Mouse (Mus musculus) CD4-positive helper T cell, adult 2 months (primary cell): Measurements from ENCODE around the gene Myadm.
A peak's percentile ranks its signal among the peaks of the same experiment; 100 is the strongest.
"Not testable (repeated sequence)": the region's sequence is repeated elsewhere in the genome, so short reads cannot be mapped to it uniquely, and the experiment has no call there.

ENCODE experiments used
- DNase-seq: peaks from one replicate; pipeline ENCODE4 v3.0.0-alpha.2; 2012; ENCODE audit warnings: low read depth, missing footprints, low spot score

Myadm gene

DNA sequence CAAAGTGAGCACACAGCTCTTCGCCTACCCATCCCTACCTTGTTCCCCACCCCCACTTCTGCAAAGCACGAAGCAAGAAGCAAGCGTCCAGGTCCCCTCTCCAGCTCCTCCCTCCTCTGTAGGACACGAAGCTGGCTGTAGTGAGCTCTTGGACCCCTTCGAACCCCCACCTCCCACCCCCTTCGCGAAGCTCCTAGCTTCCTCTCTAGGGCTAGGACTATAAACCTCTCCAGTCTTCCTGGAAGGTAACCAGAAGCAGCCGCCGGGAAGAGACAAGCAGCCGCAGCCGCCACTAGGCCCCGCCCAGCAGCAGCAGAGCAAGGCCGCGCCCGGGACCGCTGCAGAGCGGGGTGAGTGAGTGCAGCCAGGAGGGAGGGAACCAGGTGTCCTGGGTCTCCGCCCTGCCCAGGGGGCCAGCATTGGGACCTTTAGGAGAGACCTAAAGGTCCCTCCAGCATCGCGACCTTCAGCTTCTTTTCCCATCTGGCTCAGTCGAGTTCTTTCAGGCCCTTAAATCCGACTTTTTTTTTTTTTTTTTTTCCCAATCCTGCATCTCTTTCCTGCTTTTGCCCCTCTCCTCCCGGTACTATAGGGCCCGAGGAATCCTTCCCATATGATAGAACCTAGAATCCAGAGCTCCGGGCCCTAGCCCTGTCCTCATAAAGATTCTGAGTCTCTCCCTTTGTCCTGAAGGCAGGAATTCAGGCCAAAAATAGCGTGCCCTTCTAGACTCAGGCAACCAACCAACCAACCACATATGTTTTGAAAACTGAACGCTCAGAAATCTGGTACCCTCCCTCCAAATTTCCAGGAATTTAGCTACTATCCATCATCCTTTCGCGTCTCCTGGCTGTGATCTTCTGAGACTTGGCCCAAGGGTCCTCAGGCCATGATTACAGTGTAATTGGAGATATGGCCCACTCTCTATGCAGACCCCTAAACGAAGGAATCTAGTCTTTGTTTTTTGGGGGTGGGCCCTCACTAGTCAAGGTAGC, at the start of gene Myadm, which contains the start of gene Prkcg:
Gene Myadm, plus strand, starts transcription at position 105 of the 995 bp plus-strand sequence.
Gene Prkcg, plus strand, starts transcription at position 204 of the 995 bp plus-strand sequence.
- peak; percentile 73 for DNase-seq

DNA sequence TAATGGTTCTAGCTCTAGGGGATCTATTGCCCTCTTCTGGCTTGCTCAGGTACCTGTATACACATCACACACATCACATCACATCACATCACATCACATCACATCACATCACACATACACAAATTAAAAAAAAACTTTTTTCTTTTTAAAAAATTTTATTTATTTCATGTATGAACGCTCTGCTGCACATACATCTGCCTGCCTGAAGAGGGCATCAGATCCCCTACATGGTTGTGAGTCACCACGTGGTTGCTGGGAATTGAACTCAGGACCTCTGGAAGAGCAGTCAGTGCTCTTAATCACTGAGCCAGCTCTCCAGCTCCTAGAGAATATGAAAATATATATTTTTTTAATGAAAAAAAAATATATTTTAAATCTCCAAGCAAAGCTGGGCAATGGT, 49.7 kb upstream of the Myadm start:
- no peak for DNase-seq

DNA sequence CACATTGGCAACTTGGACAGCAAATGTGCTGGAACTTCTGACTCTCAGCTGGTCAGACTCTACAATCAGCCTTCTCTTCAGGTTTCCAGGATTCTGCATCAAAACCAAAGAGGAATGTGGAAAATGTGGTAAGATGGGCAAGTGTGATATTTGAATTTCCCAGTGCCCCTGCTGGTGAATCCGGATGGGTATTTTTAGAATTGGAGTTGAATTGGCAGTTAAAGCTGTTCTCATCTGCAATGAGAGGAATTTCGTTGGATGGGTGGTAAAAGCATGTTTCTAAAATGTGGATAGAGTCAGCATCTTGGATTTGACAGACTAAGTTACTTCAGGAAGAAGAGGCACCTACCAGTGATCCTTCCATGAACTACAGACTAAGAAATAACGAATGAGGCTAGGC, 28.2 kb upstream of the Myadm start:
- no peak for DNase-seq

DNA sequence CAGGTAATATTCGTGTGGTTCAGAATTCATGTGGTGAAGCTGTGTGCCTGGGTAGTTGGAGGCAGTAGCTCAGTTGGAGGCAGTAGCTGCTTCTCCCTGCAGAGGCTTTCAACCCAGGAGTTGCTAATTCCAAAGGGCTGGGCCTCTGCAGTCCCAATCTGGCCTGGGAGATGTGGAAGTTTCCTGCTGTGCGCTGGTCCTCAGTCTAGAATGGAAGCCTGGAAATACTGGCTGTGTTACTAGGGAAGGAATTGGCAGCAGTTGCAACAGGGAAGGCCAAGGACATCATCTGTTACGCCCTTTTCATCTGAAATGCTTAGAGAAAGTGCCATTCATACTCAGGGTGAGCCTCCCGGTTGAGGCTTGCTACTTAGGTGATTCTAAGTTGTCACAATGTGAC, 27.4 kb upstream of the Myadm start:
- DNase-seq = no peak

DNA sequence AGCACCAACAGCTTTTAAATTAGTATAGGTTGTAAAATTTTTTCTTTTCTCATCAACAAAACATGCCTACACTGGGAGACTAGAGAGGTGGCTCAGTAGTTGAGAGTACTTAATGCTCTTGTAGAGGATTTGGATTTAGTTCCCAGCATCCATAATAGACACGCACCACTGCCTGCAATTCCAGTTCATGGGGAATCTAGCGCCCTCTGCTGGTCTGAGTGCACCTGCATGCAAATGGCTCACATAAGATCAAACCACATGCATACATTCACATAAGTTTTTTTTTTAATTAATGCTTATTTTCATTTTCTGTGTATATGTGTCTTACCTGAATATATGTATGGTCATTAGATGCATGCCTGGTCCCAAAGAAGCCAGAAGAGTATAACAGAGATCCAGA, 26.1 kb upstream of the Myadm start:
- peak; percentile 13 for DNase-seq

DNA sequence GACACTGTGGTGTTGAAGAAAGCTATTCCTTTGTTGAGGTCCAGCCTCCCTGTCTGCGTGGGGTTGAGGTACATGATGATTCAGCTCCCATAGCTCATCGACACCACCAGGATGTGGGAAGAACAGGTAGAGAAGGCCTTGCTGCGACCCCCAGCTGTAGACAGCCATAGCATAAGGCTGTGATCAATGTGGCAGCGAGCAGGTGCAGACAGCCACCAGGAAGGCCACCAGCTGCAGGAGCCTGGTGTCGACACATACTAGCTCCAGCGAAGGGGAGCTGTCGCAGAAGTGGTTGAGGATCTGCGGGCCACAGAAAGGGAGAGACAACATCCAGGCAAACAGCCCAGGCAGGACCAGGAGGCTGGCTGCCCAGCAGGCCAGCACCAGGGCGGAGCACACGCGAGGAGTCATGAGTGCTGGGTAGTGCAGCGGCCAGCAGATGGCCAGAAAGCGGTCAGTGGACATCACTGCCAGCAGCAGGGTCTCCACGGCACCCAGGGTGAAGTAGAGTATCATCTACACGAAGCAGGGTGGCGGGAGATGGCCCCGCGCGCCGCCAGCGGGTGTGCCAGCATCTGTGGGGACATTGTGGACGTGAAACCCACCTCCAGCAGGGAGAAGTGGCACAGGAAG, 24.4 kb upstream of the Myadm start:
- no peak for DNase-seq

DNA sequence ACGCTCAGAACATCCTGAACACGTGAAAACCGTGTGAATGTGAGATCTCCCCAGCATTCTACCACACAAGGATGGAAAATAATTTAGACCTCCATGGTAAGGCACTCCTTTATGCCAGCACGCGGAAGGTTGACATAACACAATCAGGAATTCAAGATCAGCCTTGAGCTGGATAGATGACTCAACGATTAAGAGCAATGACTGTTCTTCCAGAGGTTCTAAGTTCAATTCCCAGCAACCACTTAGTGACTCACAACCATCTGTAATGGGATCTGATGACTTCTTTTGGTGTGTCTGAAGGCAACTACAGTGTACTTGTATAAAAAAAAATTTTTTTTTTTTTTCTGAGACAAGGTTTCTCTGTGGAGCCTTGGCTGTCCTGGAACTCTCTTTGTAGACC, 23.6 kb upstream of the Myadm start:
- no peak for DNase-seq

DNA sequence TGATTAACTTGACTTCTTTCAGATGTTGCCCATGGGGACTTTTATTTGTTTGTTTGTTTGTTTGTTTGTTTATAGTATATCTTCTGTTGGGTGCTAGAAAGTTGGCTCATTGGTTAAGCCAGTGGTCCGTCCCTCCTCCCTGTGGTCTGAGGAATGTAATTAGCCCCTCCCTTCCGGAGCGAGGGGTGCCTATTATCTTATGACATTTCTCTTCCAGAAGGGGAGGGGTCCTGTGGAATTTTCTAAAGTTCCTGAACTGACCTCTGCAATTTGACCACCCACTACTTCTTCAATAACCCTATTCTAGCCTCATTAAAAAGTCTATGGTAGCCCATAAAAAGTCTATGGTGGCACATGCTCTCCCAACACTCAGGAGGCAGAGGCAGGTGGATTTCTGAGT, 21.6 kb upstream of the Myadm start:
- no peak for DNase-seq

DNA sequence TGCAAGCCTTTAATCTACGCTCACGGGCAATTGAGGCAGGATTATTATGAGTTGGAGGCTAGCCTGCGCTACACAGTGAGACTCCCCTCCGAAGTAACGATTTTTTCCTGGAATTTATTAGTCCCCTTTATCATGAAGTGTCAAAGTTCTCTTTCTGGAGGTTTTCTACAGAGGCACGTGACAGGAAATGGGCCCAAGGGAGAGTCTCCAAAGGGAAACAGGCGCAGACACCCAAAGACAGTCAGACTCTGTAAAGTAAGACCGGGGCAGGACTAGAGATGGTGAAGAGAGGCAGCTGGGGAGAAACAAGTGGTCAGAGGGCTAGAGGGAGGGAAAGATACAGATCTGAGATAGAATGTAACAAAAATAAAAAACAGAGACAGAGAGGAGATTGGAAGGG, 21.0 kb upstream of the Myadm start:
- no peak for DNase-seq

DNA sequence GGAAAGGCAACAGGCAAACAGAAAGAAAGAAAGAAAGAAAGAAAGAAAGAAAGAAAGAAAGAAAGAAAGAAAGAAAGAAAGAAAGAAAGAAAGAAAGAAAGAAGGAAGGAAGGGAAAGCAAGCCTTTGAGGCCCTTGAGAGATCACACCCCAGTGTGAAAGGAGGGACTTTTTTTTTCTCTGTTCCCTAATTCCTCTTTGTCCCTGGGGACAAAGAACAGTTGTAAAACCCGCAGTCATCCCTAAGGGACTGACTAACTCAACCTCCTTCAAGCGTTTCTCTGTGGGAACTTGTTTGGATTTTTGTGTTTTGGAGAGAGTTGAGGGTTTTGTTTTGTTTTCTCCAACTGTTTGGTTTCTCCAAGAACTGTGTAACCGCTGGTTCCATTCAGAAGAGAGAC, 20.6 kb upstream of the Myadm start:
- no peak for DNase-seq

DNA sequence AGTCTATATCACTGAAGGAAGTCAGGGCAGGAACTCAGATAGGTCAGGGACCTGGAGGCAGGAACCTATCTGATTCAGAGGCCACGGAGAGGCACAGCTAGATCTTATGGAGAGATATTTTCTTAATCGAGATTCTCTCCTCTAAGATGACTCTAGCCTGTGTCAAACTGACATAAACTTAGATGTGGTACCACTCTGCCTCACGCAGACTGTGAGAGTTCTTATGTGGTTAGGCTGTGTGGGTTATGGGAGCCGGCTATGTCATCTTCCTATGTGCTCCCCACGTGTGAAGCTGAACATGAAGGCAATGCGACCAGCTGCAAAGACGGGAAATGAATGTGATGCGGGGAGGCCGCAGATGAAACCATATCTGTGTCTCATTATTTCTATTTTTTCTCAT, 16.7 kb upstream of the Myadm start:
- DNase-seq = peak; percentile 64

DNA sequence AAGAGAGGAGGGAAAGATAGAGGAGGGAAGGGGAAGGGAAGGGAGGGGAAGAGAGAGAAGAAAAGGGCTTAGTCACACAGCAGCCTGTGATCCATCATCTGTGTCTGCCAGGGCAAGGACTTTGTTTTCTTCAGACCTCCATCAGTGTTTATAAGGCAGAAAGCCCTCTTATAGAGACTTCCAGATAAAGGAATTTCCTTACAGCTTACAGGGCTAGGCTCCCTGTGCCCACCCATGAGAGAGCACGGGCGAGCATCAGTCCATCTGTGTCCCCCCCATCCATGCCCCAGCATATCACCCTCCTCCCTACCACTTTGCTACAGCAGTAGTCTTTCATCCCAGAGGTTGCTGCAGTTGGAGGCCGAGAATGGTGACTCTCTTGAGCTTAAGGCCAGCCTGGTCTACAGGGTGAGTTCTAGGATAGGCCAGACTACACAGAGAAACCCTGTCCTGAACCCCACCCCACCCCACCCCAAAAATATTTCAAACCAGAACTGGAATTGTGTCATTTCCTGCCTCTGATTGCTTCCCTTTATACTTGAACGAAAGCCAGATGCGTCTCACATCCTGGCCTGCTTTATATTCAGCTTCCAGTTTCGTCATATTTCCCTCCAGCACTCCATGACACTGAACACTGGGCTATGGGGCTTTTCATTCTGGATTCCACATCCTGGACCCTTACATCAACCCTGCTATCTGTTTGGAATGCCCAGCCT, 13.3 kb upstream of the Myadm start:
- DNase-seq = no peak

DNA sequence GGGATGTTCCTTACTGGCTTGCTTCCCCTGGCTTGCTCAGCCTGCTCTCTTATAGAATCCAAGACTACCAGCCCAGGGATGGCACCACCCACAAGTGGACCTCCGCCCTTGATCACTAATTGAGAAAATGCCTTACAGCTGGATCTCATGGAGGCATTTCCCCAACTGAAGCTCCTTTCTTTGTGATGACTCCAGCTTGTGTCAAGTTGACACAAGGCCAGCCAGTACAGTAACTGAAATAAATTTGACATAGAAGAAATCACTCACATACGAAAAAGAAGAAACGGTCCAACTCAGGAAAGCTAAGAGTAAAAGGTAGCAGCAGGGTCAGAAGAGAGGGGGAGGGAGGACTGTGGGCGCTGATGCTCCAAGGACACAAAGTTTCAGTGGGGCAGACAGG, 12.1 kb upstream of the Myadm start:
- DNase-seq = not testable (repeated sequence)

DNA sequence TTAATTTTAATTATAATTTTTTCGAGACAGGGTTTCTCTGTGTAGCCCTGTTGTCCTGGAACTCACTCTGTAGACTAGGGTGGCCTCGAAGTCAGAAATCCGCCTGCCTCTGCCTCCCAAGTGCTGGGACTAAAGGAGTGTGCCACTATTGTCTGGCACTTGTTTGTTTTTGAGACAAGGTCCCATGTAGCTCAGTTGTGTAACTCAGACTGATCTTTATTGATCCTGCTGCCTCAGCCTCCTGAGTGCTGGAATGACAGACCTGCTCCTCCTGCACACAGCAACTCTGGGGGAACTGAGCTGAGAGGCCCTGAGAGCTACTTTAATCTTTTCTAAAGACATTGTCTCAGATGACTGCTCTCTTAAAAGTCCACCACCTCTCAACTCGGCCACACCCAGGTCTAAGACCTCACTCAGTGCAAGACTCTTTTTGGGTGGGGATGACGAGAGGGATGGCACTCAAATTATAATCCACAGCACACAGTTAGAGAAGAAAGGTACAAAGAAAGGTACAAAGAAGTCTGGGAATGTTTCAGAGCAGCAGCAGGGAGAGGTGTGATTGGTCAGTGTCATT, 8.7 kb upstream of the Myadm start:
- no peak for DNase-seq

DNA sequence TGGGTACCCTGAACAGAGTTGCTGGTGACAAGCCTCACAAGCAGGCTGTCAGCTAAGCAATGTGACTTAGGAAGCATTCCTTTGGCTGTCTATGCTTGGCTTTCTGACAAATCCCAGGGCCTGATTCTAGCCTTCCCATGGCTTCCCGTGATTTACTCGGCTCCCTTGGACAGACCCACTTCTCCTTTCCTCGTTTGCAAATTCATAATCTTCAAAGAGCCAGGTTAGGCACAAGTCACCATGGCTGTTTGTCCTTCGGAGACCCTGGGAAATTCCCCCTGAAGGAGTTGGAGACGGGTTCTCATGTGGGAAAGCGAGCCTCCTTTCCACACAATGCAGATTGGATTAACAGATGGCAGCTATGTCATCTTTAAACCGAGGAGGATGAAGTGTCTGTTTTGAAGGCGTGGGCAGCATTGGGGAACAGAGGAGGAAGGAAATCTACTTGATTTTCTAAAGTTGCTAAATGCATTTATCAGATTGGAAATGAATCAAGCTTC, 8.2 kb upstream of the Myadm start:
- DNase-seq = no peak

DNA sequence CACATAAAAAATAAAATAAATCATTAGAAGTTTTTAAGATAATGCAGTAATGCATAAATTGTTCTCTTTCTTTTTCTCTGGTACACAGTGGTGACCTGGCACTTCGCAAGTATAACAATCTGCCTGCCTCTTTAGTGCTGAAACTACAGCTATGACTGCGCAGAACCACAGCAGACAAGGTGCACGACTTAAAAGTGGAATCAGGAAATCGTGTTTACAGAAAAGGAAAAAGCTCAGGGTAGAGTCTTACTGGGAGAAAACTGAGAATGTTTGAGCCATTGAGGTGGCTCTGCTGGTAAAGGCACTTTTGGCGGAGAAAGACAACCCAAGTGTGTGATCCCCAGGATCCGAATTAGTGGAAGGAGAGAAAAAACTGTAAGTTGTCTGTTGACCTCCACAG, 7.1 kb upstream of the Myadm start:
- DNase-seq = no peak

DNA sequence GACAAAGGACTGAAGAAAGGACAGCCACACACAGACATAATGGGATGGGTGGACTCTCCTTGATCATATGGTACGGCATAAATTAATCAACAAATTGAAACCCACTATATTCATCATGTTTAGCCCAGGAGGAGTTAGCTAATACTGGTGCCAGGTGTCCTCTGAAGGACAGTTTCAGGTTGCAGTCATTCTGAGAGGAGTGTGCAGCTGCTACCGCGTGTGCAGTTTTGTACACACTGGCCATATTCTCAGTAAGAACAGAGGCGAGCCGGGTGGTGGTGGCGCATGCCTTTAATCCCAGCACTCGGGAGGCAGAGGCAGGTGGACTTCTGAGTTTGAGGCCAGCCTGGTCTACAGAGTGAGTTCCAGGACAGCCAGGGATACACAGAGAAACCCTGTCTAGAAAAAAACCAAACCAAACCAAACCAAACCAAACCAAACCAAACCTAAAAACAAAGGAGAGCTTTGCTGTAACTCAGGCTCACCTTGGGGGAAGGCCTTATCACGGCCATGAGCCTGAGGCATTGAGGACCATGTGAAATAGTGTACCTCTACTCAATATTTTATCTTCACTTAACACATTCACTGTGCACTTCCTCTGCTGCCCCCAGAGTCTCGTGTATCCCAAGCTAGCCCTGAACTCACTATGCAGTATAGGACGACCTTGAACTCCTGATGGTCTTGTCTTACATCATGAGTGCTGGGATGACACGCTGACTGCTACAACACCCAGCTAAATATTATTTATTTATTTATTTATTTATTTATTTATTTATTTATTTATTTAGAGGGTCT, 5.6 kb upstream of the Myadm start:
- DNase-seq = no peak

DNA sequence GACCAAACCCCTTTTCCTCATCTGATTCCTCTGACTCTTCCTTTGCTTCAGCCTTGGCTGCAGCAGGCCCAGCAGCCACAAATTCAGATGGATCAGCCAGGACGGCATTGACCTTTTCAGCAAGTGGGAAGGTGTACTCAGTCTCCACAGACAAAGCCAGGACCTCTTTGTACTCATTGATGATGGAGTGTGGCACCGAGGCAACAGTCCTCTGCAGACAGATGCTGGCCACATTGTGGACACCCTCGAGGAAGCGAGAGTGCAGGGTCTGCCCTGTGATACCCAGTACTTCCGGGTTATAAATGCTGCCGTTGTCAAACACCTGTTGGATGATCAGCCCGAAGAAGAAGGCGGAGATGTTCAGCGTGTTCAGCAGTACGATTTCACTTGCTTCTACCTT, 4.3 kb upstream of the Myadm start:
- no peak for DNase-seq

DNA sequence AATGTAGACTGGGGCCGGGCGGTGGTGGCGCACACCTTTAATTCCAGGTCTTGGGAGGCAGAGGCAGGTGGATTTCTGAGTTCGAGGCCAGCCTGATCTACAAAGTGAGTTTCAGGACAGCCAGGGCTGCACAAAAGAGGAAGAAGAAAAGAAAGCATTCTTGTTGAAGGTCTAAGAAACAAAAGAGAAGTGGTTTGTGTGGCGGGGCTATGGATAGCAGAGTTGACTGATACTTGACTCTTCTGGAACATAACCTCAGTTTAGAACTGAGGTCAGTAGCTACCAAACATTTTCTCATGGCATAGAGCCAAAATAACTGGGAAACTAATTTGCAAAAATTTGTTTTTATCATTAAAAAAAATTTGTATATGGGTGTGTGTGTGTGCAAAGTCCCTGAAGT, 2.8 kb upstream of the Myadm start:
- no peak for DNase-seq

DNA sequence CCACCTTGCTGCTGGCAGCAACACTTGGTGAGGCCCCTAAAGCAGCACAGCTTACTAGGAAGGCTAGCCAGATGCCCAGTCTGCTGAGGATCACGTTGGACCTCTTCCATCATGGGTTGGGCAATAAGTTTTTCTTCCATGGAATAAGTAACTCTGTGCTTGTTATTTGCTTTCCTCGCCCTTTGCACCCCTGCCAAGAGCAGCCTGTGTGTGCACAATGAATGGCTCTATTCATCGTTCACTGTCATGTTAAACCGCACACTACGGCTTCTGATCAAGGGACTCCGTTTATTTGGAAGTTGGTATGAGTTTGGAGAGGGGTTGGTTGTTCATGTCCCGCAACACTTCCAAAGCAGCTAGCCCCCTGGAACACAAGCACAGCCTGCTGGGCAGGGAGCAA, 1.7 kb upstream of the Myadm start:
- no peak for DNase-seq
